Mouse (Mus musculus): Measurements from ENCODE around the gene Sfmbt2. TPM values are rescaled to one million over a fixed set of nuclear protein-coding genes. Genes with fewer than 3 reads are reported as not detected.

Sfmbt2 gene
- total and polyA plus RNA-seq, 3 experiments = 0.06 to 0.39 (median 0.25) TPM

DNA sequence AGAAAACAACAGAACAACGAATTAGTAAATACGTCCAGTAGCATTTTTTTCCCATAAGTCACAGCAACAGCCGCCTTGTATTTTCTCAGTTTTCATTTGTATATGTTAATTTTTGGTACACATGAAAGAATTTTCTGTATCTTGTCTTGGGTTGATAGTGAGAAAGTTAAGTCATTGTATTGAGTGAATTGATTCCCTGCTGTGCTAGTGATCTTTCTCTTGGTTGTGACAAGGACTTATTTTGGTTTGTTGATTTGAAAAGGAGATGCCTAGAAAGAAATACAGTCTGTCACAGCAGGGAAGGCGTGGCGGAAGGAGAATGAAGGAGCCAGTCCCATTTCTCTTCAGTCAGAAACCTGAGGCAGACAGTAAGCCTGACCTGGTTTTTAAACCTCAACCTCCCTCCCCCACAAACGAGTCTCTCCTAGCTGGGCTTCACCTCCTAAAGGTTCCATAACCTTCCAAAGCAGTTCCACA lies 50.7 kb downstream of the Sfmbt2 start:
- Histone ChIP-seq H3K79me2 (replicated peaks; ENCODE audit: control insufficient read depth, insufficient read depth, low read length) (no peaks in the 10 kb centered on the region), H3K36me3 (ENCODE audit: control insufficient read depth, insufficient read depth, low read length) (no peaks in the 10 kb centered on the region), H3K4me1 (ENCODE audit: control insufficient read depth, insufficient read depth, low read length) (no peaks in the 10 kb centered on the region), H3K4me3 (no peak overlapping the region), H3K27me3 (ENCODE audit: control insufficient read depth, insufficient read depth, low read length) (no peaks in the 10 kb centered on the region), H3K9ac (ENCODE audit: low read depth, low read length) (no peak overlapping the region), H3K27ac (no peak overlapping the region)
- WGBS = 74% methylated on average over 6 of the region's 6 CpGs
- TF ChIP-seq EP300 (IDR thresholded peaks at IDR 0.05; ENCODE audit: insufficient read depth, low read depth, low read length) = no peak
- no peak for TF ChIP-seq POLR2A (IDR thresholded peaks at IDR 0.05; ENCODE audit: insufficient read depth, low read depth, low read length)
- no peak for TF ChIP-seq CTCF (IDR thresholded peaks at IDR 0.05)
- intact Hi-C loops (cut with DNase I) = no loop called here
- no peak for DNase-seq

DNA sequence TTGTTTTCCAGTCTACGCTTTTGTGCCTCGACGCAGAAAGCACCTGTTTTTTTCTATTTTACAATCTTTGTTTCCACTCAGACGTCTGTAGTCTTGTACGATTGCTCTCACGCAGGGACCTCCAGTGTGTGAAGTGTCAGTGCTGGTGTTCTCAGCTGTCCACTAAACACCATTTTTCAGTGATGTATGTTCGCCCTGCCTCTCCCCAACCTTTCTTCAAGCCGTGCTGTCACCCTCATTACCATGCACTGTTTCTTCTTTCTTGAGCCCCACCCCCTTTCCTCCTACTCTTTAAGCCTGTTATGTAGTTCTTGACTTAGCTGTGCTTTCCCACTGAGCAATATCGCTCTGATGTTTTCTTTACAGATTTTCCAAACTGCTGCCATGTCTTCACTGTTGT lies 67.0 kb downstream of the Sfmbt2 start:
- Histone ChIP-seq H3K27ac (no peak overlapping the region), H3K4me3 (no peak overlapping the region), H3K4me1 (ENCODE audit: control insufficient read depth, insufficient read depth, low read length) (no peaks in the 10 kb centered on the region), H3K79me2 (replicated peaks; ENCODE audit: control insufficient read depth, insufficient read depth, low read length) (no peaks in the 10 kb centered on the region), H3K9ac (ENCODE audit: low read depth, low read length) (no peak overlapping the region), H3K27me3 (ENCODE audit: control insufficient read depth, insufficient read depth, low read length) (no peaks in the 10 kb centered on the region), H3K36me3 (ENCODE audit: control insufficient read depth, insufficient read depth, low read length) (no peaks in the 10 kb centered on the region)
- no peak for DNase-seq
- intact Hi-C loops (cut with DNase I) = no loop called here
- TF ChIP-seq POLR2A (IDR thresholded peaks at IDR 0.05; ENCODE audit: insufficient read depth, low read depth, low read length) (no peak), CTCF (IDR thresholded peaks at IDR 0.05) (no peak), EP300 (IDR thresholded peaks at IDR 0.05; ENCODE audit: insufficient read depth, low read depth, low read length) (no peak)
- WGBS = 61% methylated on average over 9 of the region's 9 CpGs

DNA sequence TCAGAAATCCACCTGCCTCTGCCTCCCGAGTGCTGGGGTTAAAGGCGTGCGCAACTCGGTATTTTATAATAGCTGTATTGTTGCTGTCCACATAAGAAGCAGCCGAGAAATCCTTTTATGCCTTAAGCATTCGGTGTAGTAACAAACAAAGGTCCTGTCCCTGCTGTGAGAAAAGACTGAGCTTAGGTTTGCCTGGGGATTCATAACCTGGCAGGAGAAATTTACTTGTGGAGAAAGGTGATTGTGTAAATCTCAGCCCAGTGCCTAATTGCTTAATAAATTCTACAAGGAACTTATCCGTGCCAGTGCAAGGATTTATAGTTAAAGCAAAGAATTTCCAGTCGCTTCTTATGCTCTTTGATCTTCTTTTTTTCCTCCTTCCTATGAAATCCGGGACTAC lies 71.5 kb downstream of the Sfmbt2 start:
- Histone ChIP-seq H3K9ac (ENCODE audit: low read depth, low read length) (no peak overlapping the region), H3K79me2 (replicated peaks; ENCODE audit: control insufficient read depth, insufficient read depth, low read length) (no peaks in the 10 kb centered on the region), H3K27me3 (ENCODE audit: control insufficient read depth, insufficient read depth, low read length) (no peaks in the 10 kb centered on the region), H3K4me1 (ENCODE audit: control insufficient read depth, insufficient read depth, low read length) (no peaks in the 10 kb centered on the region), H3K36me3 (ENCODE audit: control insufficient read depth, insufficient read depth, low read length) (no peaks in the 10 kb centered on the region), H3K27ac (no peak overlapping the region), H3K4me3 (no peak overlapping the region)
- WGBS = 80% methylated on average over 9 of the region's 9 CpGs
- DNase-seq = no peak
- intact Hi-C loops (cut with DNase I) = no loop called here
- TF ChIP-seq EP300 (IDR thresholded peaks at IDR 0.05; ENCODE audit: insufficient read depth, low read depth, low read length) (no peak), POLR2A (IDR thresholded peaks at IDR 0.05; ENCODE audit: insufficient read depth, low read depth, low read length) (no peak), CTCF (IDR thresholded peaks at IDR 0.05) (no peak)

DNA sequence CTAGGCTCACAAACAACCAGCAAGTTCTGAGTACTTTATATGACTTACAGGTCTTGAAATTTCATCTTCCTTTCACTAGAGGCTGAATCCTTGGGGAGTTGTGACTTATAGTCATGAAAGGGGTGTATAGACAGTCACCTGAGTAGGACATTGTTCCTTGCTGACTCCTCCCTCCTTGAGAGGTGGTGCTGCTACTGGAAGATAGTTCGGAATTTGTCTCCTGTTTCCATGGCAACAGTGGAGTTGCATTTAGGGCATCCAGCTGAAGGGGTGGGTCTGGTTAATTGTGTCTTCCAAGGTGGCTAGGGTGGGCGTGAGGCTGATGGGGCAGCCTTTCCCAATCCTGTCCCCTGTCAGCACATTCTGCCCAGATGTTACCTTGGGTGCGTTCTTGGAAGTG lies 83.3 kb downstream of the Sfmbt2 start:
- Histone ChIP-seq H3K9ac (ENCODE audit: low read depth, low read length) (no peak overlapping the region), H3K4me3 (no peak overlapping the region), H3K27ac (no peak overlapping the region), H3K79me2 (replicated peaks; ENCODE audit: control insufficient read depth, insufficient read depth, low read length) (no peaks in the 10 kb centered on the region), H3K27me3 (ENCODE audit: control insufficient read depth, insufficient read depth, low read length) (no peaks in the 10 kb centered on the region), H3K36me3 (ENCODE audit: control insufficient read depth, insufficient read depth, low read length) (no peaks in the 10 kb centered on the region), H3K4me1 (ENCODE audit: control insufficient read depth, insufficient read depth, low read length) (no peaks in the 10 kb centered on the region)
- DNase-seq = no peak
- WGBS = 71% methylated on average over 3 of the region's 3 CpGs
- TF ChIP-seq EP300 (IDR thresholded peaks at IDR 0.05; ENCODE audit: insufficient read depth, low read depth, low read length) = no peak
- TF ChIP-seq CTCF (IDR thresholded peaks at IDR 0.05) = no peak
- no peak for TF ChIP-seq POLR2A (IDR thresholded peaks at IDR 0.05; ENCODE audit: insufficient read depth, low read depth, low read length)
- intact Hi-C loops (cut with DNase I) = no loop called here

DNA sequence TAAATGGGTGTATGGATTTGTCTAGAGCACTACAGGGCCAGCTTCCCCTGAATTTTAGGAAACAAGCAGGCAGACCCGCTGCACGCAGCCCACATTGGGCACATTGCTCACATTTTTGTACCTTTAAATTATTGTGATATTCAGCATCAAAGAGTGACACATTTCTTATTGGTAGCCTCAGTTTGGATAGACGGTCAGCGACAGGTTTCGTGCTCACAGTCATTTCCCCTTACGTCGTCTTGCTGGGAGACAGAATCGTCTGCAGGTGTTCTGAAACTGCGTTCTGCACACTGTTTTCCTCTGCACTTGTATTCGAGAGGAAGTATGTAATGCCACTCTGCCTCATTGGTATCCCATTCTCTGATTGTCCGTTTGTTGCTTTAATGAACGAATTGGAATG lies 88.0 kb downstream of the Sfmbt2 start:
- no peak for TF ChIP-seq EP300 (IDR thresholded peaks at IDR 0.05; ENCODE audit: insufficient read depth, low read depth, low read length)
- TF ChIP-seq CTCF (IDR thresholded peaks at IDR 0.05) = no peak
- no peak for TF ChIP-seq POLR2A (IDR thresholded peaks at IDR 0.05; ENCODE audit: insufficient read depth, low read depth, low read length)
- intact Hi-C loops (cut with DNase I) = no loop called here
- no peaks in the 10 kb centered on the region for H3K4me1 ChIP-seq (ENCODE audit: control insufficient read depth, insufficient read depth, low read length)
- H3K79me2 ChIP-seq (replicated peaks; ENCODE audit: control insufficient read depth, insufficient read depth, low read length) = no peaks in the 10 kb centered on the region
- no peak overlapping the region for H3K9ac ChIP-seq (ENCODE audit: low read depth, low read length)
- H3K27ac ChIP-seq = no peak overlapping the region
- H3K27me3 ChIP-seq (ENCODE audit: control insufficient read depth, insufficient read depth, low read length) = no peaks in the 10 kb centered on the region
- H3K36me3 ChIP-seq (ENCODE audit: control insufficient read depth, insufficient read depth, low read length) = no peaks in the 10 kb centered on the region
- 90% methylated on average over 12 of the region's 12 CpGs for WGBS
- DNase-seq = no peak
- H3K4me3 ChIP-seq = no peak overlapping the region

DNA sequence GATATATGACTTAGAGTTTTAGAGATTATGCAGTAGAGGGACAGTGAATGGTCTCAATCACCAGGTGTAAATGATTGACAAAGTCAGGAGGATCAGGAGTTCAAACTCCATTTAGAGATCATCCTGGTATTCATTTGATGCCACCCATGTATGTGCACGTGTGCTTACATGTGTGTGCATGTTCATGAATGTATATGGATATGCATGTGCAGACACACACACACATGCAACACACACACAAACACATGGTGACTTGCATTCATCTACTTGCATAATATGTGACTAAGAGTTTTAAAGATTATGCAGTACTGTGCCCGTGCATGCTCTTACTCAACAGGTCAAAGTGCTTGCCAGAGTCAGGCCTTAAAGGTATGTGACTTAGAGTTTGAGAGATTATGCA lies 146.2 kb downstream of the Sfmbt2 start:
- DNase-seq = no peak
- no peak overlapping the region for H3K27ac ChIP-seq
- H3K4me1 ChIP-seq (ENCODE audit: control insufficient read depth, insufficient read depth, low read length) = no peaks in the 10 kb centered on the region
- H3K27me3 ChIP-seq (ENCODE audit: control insufficient read depth, insufficient read depth, low read length) = no peaks in the 10 kb centered on the region
- no peak overlapping the region for H3K4me3 ChIP-seq
- no peak overlapping the region for H3K9ac ChIP-seq (ENCODE audit: low read depth, low read length)
- no peaks in the 10 kb centered on the region for H3K79me2 ChIP-seq (replicated peaks; ENCODE audit: control insufficient read depth, insufficient read depth, low read length)
- intact Hi-C loops (cut with DNase I) = no loop called here
- WGBS = 85% methylated on average over 2 of the region's 2 CpGs
- H3K36me3 ChIP-seq (ENCODE audit: control insufficient read depth, insufficient read depth, low read length) = no peaks in the 10 kb centered on the region
- no peak for TF ChIP-seq POLR2A (IDR thresholded peaks at IDR 0.05; ENCODE audit: insufficient read depth, low read depth, low read length)
- TF ChIP-seq EP300 (IDR thresholded peaks at IDR 0.05; ENCODE audit: insufficient read depth, low read depth, low read length) = no peak
- no peak for TF ChIP-seq CTCF (IDR thresholded peaks at IDR 0.05)

All from heart, adult 2 months (tissue).